Mouse (Mus musculus): ENCODE data around the gene Cfap73.

Cfap73 gene

DNA sequence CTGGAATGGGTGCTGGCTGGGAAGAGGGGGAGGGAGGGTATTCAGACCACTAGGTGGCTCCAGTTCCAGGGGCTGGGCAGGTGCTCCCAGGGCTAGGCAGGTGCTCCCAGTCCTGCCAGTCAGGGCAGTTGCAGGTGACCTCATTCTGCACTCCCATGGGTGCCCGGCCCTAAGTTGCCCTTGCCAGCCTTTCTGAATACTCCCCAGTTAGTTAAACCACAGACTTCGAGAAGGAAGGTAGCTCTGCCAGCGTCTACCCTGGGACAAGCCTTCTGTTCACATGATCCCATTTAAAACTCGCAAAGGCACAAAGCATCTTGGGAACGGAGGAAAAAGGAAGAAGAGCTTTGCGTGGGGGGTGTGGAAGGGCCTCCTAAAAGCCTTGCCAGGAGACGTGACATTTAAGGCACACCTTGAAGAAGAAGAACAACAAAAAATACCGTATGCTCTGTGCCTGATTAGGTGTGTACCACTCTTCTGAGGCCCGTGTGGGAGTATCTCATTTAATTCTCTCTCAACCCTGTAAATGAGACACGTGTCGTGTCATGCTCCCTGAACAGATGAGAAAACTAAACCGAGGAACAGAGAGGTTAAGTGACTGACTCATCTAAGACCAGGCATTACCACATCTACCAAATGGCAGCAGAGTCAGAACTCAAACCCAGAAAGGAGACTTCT, 13.9 kb upstream of the Cfap73 start:
- in situ Hi-C loops (cut with MboI), result no loop called here

DNA sequence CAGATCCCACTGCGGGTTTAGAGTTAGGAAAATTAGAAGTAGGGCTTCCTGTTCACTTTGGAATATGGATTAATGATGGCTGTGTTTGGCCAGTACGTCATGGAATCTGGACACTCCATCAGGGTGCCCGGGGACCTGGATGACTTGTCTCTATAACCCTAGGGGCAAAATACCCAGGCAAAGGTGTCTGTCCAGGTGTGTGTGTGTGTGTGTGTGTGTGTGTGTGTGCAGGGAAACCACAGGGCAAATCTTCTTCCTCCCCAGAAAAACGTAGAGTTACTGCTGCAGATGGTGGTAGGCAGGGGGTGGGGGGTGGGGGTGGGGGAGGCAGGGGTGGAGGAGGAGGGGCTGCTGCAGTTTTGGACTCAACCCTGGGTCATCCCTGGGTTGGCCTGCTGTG, 13.3 kb upstream of the Cfap73 start:
- in situ Hi-C loops (cut with MboI), result no loop called here

DNA sequence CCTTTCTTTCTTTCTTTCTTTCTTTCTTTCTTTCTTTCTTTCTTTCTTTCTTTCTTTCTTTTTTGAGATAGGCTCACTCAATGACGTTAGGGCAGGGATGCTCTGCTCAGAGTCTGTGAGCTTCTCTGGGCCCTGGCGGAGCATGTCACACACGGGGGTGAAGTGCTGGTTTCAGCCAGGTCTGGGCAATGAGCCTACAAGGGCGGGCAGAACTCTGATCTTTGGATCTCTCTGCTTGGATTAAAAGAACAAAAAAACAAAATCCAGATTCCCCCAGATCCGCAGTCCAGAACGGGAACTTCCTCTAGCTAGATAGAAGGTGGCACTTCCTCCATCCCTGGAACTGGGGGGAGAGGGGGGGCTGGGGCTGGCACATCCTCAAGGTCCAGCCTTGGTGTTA, 11.8 kb upstream of the Cfap73 start:
- in situ Hi-C loops (cut with MboI), result no loop called here

DNA sequence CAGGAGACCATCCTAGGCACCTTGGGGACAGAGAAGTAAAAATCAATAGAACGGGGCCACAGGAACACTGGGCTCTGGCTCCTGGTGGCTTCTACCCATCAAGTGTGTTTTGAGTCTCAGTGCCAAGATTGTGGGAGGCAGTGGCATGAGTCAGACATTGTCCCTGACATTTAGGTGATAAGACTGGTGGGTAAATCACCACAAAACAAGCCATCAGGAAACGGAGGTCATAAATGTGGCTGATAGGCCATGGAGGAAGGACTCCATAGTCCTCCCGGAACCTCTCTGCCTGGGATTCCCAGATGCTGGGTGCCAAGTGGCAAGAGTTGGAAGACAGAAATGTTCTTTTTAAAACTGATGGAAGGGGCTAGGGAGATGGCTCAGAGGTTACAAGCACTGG, 10.2 kb upstream of the Cfap73 start:
- in situ Hi-C loops (cut with MboI), result no loop called here

DNA sequence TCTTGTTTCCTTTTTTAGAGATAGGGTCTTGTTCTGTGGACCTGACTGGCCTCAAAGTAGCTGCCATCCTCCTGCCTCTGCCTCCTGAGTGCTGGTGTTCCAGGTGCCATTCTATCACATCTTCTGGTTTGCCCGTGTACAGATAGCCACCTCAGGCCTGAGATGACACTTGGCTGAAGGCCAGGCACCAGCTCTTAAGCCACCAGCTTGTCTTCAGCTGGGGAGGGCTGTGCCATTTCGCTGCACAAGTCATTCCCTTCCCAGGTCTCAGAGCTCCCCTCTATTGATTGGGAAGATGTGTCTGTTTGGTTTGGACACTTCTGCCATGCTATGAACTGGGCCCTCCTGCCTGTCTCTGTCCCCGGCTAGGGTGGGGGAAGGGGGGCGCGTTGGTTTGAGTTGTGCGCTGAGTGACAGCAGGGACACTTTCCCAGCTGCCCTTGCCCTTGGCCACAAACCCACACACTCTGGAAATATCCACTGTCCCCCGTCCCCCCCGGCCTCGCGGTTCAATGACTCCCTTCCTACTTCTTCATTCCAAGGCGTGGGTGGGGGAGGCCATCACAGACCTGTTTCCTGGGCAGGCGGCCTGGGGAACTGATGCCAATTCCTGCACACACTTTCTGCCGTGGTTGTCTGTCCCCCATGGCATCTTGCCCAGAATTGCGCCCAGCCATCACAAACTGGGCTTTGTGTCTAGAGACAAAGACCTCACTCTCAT, 9.5 kb upstream of the Cfap73 start:
- in situ Hi-C loops (cut with MboI), result no loop called here

- in situ Hi-C loops (cut with MboI), result no loop called here
These were observed 6.1 kb upstream of the Cfap73 start for GRCm38 (mm10) chr5:120640094-120640493.

DNA sequence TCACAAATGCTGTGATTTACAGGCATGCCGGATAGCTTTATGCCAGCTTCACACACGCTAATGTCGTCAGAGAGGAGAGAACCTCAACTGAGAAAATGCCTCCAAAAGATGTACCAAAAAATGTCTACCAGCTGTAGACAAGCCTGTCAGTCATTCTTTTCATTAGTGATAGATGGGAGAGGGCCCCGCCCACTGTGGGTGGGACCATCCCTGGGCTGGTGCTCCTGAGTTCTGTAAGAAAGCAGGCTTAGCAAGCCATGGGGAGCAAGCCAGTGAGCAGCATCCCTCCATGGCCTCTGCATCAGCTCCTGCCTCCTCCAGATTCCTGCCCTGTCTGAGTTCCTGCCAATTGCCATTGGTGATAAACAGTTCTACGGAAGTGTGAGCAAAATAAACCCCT, 1.6 kb upstream of the Cfap73 start:
- in situ Hi-C loops (cut with MboI), result no loop called here

DNA sequence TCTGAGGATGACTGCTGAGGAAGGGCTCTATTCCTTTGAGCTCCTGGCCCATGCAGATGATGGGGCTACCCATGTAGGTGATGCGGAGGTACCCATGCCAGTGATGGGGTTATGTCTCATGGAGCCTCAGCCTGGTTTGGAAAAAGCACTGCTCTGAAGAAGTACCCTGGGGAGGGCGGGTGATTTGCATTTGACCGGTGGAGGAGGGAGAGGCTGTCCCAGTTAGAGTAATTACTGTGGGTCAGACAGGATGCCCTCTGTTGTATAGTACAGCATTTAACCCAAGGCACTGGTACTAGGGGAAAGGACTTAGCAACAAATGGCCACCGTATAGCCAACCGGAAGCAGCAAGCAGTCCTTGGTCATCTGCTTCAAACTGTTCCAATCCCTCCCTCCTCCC, 825 bp upstream of the Cfap73 start:
- in situ Hi-C loops (cut with MboI), result no loop called here

DNA sequence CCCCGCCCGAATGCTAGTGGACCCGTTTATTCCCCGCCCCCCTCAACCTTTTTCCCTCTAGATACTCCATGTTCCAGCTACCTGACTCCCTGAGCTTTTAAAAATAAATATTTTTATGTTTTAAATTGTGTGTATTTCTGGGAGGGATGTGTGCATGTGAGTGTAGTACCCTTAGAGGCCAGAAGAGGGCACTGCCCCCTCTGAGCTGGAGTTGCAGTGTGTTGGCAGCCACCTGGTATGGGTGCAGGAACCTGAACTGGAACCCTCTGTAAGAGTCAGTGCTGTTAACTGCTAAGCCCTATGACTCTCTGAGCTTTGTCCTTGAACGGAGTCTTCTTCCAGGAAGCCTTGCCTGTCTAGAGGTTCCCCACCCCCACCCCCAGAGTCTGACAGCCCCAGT, 2.1 kb downstream of the Cfap73 start:
- in situ Hi-C loops (cut with MboI), result no loop called here

GRCm38 (mm10) chr5:120631128-120631527, 2.9 kb downstream of the Cfap73 start:
- in situ Hi-C loops (cut with MboI), result no loop called here

- in situ Hi-C loops (cut with MboI), result loop anchor here (10.0 kb wide), 1 partner anchor 46 kb away; no protein-coding TSS in a partner anchor
These were observed 5.4 kb downstream of the Cfap73 start for GRCm38 (mm10) chr5:120628624-120629023.

DNA sequence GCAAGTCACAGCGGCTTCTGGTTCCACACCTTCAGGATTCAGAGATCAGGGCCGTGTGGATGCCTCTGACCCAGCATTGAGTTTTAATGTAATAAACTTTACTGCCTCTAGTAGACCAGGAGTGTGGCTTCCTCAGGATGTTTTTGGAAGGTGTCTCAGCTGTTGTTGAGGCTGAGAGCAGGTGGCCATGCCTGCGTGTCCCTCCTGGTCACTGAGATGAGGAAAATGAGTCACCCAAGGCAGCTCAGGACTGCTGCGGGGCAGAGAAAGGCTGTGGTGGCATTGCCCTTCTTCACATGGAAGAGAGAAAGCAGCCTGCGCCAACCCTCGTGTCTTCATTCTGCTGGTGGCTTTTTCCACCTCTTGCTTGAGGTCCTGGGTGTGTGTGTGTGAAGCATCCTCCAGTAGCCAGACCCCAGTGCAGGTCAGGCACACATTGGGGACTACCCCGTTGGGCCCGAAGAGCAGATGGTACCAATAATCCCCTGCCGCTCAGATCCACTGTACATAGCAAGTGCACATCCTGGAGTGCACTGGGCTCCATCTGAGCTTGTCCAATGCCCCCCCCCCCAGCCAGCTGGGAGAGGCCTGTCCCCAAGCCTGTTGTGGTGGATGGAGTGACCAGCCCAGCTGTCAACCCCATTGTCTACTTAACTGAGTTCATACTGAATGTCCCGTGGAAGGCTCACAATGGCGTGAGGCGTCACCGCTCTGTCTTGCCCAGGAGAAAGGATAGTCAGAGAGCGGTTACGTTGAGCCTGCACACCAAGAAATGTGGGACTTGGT, 6.3 kb downstream of the Cfap73 start:
- in situ Hi-C loops (cut with MboI), result loop anchor here (10.0 kb wide), 1 partner anchor 47 kb away; no protein-coding TSS in a partner anchor

DNA sequence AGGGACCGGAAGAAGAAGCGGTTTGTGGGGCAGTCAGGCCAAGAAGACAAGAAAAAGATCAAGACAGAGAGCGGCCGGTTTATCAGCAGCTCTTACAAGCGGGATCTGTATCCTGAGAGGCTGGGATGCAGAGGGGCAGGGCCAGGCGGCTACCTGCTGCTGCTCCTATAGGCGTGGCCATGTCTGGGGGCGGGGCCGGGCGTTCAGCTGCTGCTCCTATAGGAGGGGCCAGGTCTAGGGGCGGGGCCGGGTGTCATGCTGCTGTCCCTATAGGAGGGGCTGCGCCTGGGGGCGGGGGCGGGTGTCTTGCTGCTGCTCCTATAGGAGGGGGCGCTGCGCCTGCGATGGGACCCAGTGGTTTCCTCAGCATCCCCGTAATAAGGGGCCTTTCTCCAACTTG, 7.6 kb downstream of the Cfap73 start:
- in situ Hi-C loops (cut with MboI), result loop anchor here (10.0 kb wide), 1 partner anchor 48 kb away; no protein-coding TSS in a partner anchor

- in situ Hi-C loops (cut with MboI), result loop anchor here (10.0 kb wide), 1 partner anchor 50 kb away; no protein-coding TSS in a partner anchor
These were observed 9.6 kb downstream of the Cfap73 start for GRCm38 (mm10) chr5:120624427-120624826.

GRCm38 (mm10) chr5:120622198-120622851, 11.7 kb downstream of the Cfap73 start:
- in situ Hi-C loops (cut with MboI), result loop anchor here (10.0 kb wide), 1 partner anchor 52 kb away; no protein-coding TSS in a partner anchor

DNA sequence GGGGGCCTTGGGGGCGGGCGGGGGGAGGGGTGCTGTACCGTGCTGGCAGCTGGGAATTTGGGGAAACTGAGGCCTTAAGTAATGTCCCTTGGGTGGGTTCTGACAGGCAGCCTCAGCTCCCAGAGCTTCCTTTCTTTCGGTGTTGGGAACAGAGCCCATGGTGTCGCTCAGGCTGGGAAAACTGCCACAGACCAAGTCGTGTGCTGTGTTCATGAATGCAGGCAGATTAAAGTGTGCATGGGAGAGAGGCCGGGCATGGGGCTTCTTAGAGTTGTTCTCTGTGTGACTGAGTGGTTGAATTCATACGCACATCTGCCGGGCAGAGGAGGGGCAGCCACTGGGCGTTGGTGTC, 12.2 kb downstream of the Cfap73 start:
- in situ Hi-C loops (cut with MboI), result loop anchor here (10.0 kb wide), 1 partner anchor 53 kb away; no protein-coding TSS in a partner anchor

DNA sequence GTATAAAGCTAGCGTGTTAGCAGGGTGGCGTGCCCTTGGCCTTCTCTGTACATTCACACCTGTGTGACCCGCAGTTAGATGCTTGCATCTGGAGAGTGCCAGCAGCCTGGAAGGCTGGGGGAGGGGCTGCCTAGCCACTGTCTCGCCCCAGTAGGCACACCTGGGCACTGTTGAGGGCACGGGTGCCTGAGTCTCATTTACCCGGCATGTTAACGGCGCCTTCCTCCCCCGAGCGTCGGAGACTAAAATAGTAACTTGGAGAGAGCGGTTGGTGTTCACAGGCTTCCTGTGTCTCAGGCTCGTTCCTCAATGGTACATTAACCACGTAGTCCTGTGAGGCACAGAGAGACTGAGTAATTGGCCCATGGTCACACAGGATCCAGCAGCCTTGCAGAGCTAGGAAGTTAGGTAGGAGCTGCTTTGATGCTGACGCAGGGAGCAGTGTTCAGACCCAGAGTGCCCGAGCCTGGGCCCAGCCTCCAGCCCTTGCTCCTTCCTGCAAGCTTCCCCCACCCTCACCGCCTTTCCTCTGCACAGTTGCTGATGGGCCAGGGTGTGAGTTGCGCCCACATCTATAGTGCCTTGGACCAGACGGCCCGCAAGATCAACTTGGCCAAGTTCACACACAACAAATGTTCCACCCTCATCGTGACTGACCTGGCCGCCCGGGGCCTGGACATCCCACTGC, 12.8 kb downstream of the Cfap73 start:
- in situ Hi-C loops (cut with MboI), result loop anchor here (10.0 kb wide), 1 partner anchor 54 kb away; no protein-coding TSS in a partner anchor

DNA sequence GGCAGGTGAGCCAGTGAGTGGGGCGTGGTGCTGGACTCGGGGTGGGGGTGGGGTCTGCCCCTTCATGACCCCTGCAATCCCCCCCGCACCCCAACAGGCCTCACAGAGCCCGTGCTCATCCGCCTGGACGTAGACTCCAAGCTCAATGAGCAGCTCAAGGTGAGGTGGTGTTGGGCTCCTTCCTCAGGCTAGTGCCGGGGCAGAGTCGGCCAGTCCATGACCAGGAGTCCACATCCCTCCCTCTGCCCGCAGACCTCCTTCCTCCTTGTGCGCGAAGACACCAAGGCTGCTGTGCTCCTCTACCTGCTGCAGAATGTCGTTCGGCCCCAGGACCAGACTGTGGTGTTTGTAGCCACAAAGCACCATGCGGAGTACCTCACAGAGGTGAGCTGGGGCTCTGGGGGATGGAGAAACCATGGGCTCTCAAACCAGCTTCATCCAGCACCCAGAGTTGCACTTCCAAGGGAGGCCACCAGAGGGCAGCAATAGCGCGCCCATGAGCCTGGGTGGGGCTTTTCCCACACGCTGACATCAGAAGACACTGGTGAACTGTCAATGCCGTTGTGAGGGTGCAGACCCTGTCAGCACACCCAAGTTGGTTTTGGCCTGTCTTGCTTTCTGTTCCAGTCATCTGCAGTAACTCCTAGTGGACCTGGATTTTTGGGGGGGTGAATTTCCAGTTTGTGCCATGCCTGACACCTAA, 13.5 kb downstream of the Cfap73 start:
- in situ Hi-C loops (cut with MboI), result loop anchor here (10.0 kb wide), 1 partner anchor 54 kb away; no protein-coding TSS in a partner anchor

GRCm38 (mm10) chr5:120619201-120619600, 14.8 kb downstream of the Cfap73 start:
- in situ Hi-C loops (cut with MboI), result loop anchor here (5.0 kb wide), 2 partner anchors 33 to 93 kb away; partner anchors contain the start of gene Dtx1

DNA sequence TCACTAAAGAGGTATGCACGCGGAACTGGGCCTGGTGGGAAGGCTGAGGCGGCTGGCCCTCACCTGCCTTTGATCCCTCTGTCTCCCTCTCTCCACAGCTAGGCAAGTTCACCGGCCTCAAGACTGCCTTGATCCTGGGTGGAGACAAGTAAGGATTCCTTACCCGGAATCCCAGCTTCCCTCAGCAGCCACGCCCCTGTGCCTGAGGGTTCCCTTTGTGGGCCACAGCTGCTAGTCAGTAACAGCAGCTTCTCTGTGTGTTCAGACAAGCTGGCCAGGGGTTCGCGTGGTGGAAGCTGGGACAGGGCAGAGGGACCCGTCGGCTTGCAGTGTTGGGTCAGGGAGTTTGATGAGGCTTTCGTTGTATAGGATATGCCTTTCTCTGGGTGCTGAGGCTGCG, 15.3 kb downstream of the Cfap73 start:
- in situ Hi-C loops (cut with MboI), result loop anchor here (5.0 kb wide), 2 partner anchors 34 to 94 kb away; partner anchors contain the start of gene Dtx1

All from mature B cell (primary cell).